Mouse (Mus musculus) liver, postnatal 0 days (tissue): ENCODE measurements at regions not wholly inside any gene's neighbourhood (a gene's known extent, or its start where the extent isn't known, plus 50 kb on each side); places are given as distances from the start of the nearest gene placed in this dataset.

ENCODE experiments used
- ATAC-seq: fragments of 200-750 bp; cut with Nextera tagmentation; 2 replicates; pipeline ENCODE4 v1.8.0; 2017; ENCODE audit warnings: mild to moderate bottlenecking, moderate library complexity
- DNase-seq: peaks from one replicate; pipeline ENCODE4 v3.0.0-alpha.2; 2016
- H3K27ac ChIP-seq: fragments of 300-500 bp; sonication (generic); 2 replicates; pipeline ENCODE4 v1.5.1; 2014; ENCODE audit warnings: antibody characterized with exemption, moderate library complexity, mild to moderate bottlenecking, low read depth
- H3K27me3 ChIP-seq: fragments of 300-500 bp; sonication (generic); 2 replicates; pipeline ENCODE4 v1.6.1; 2014; ENCODE audit warnings: low read length, control low read depth, mixed read lengths; ENCODE audit not compliant: insufficient read depth
- H3K36me3 ChIP-seq: fragments of 300-500 bp; sonication (generic); replicated peaks from 2 replicates; pipeline ENCODE4 v1.6.1; 2014; ENCODE audit warnings: mild to moderate bottlenecking, control low read depth, low read length, moderate library complexity, mixed read lengths; ENCODE audit not compliant: insufficient read depth
- H3K4me1 ChIP-seq: fragments of 300-500 bp; sonication (generic); 2 replicates; pipeline ENCODE4 v1.6.1; 2014; ENCODE audit warnings: antibody characterized with exemption, mild to moderate bottlenecking, control low read depth; ENCODE audit not compliant: insufficient read depth
- H3K4me2 ChIP-seq: fragments of 300-500 bp; sonication (generic); 2 replicates; pipeline ENCODE4 v1.6.1; 2014; ENCODE audit warnings: low read depth, mild to moderate bottlenecking, low read length, moderate library complexity, mixed read lengths
- H3K4me3 ChIP-seq: fragments of 300-500 bp; sonication (generic); 2 replicates; pipeline ENCODE4 v1.5.1; 2014; ENCODE audit warnings: low read depth, low read length
- H3K9ac ChIP-seq: fragments of 300-500 bp; sonication (generic); replicated peaks from 2 replicates; pipeline ENCODE4 v1.6.1; 2014; ENCODE audit warnings: mild to moderate bottlenecking, moderate library complexity
- H3K9me3 ChIP-seq: fragments of 300-500 bp; sonication (generic); 2 replicates; pipeline ENCODE4 v1.6.1; 2016; ENCODE audit warnings: mild to moderate bottlenecking, control low read depth, low read length, mixed read lengths
- CTCF ChIP-seq: sonication (generic); IDR thresholded peaks from 2 replicates; pipeline ENCODE4 v1.5.1; 2016; ENCODE audit warnings: antibody characterized with exemption, low read depth
- EP300 ChIP-seq: IDR thresholded peaks from 2 replicates; pipeline ENCODE4 v1.6.1; 2016; ENCODE audit warnings: antibody characterized with exemption, low read depth, mild to moderate bottlenecking
- WGBS: fragments of 180-500 bp; shearing (Covaris S2); extraction: QIAGEN DNeasy Blood & Tissue Kit; methylation state at CpG from one replicate; pipeline ENCODE4 v1.1.7; 2014; ENCODE audit not compliant: insufficient replicate concordance; 5-methylcytosine and 5-hydroxymethylcytosine counted together

GRCm38 (mm10) chr3:61456598-61456997 is 90.8 kb upstream of the B430305J03Rik start:
- DNase-seq, result no peak
- Histone ChIP-seq H3K4me1 (no peaks in the 10 kb centered on the region), H3K9me3 (no peaks in the 10 kb centered on the region), H3K4me3 (no peak overlapping the region), H3K36me3 (no peaks in the 10 kb centered on the region), H3K9ac (no peak overlapping the region), H3K27ac (no peak overlapping the region), H3K4me2 (no peak overlapping the region), H3K27me3 (no peaks in the 10 kb centered on the region)
- WGBS, result 85% methylated on average over 2 of the region's 2 CpGs
- no peak for TF ChIP-seq CTCF
- no peak for TF ChIP-seq EP300
- ATAC-seq, result no peak

DNA sequence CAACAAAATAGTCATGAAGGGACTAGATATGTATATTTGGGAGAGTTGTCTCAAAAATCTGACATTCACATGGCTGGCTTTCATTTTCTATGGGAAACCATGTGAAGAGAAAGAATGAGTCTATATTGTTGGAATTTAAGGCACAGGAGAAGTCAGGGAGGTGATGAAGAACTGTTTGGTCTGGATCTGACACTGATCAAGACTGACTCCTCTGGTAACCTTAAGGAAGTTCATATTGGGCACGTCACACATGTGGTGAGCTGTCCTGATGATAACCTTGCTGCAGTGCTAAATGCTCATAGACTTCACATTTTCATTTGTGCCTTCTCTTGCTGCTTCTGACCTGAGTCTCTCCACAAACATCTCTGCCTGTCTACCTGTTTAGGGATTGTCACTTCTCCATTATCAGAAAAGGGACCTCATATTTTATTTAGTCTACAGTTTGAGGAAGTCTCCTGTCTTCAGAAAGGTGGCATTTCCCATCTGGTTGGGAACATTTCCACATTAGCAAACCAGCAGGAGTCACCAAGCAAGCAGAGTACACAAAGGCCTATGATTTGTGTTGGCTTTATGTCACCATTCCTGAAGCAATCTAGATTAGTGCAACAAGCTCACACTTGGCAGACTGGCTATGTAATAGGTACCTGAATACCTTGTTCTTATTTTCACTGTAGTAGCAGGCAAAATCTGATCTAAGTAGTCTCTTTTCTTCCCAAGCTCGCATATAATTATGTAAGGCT is 76.4 kb upstream of the B430305J03Rik start:
- H3K27ac ChIP-seq, result no peak overlapping the region
- H3K4me2 ChIP-seq, result no peak overlapping the region
- H3K4me1 ChIP-seq, result no peaks in the 10 kb centered on the region
- H3K27me3 ChIP-seq, result no peaks in the 10 kb centered on the region
- whole genome bisulfite sequencing, result 70% methylated on average over 2 of the region's 2 CpGs
- no peaks in the 10 kb centered on the region for H3K36me3 ChIP-seq
- DNase-seq (no peak), ATAC-seq (no peak)
- H3K9ac ChIP-seq, result no peak overlapping the region
- H3K9me3 ChIP-seq, result no peaks in the 10 kb centered on the region
- no peak overlapping the region for H3K4me3 ChIP-seq
- TF ChIP-seq EP300 (no peak), CTCF (no peak)

- 40% methylated on average over 4 of the region's 4 CpGs for WGBS
- H3K9ac ChIP-seq, result no peak overlapping the region
- TF ChIP-seq CTCF (no peak), EP300 (no peak)
Observed at GRCm38 (mm10) chr3:61441445-61441844, 75.7 kb upstream of the B430305J03Rik start.

GRCm38 (mm10) chr3:61428713-61429112 is 63.0 kb upstream of the B430305J03Rik start:
- DNase-seq (no peak), ATAC-seq (peak; percentile 68)
- H3K4me1 ChIP-seq, result peaks cover 2% of the 10 kb centered on the region; the same call in 1 of the 2 replicates
- H3K27ac ChIP-seq, result no peak overlapping the region
- no peaks in the 10 kb centered on the region for H3K27me3 ChIP-seq
- 41% methylated on average over 1 of the region's 1 CpGs for WGBS
- H3K4me3 ChIP-seq, result no peak overlapping the region
- H3K9ac ChIP-seq, result no peak overlapping the region
- no peaks in the 10 kb centered on the region for H3K36me3 ChIP-seq
- no peak for TF ChIP-seq CTCF
- TF ChIP-seq EP300, result no peak
- H3K4me2 ChIP-seq, result no peak overlapping the region
- no peaks in the 10 kb centered on the region for H3K9me3 ChIP-seq

More at GRCm38 (mm10) chr3:61441445-61441844, 75.7 kb upstream of the B430305J03Rik start:
- Histone ChIP-seq H3K9me3 (no peaks in the 10 kb centered on the region), H3K27ac (no peak overlapping the region), H3K4me2 (no peak overlapping the region), H3K36me3 (no peaks in the 10 kb centered on the region), H3K4me3 (no peak overlapping the region), H3K4me1 (no peaks in the 10 kb centered on the region), H3K27me3 (no peaks in the 10 kb centered on the region)
- ATAC-seq, result no peak
- no peak for DNase-seq

- H3K4me1 ChIP-seq, result no peaks in the 10 kb centered on the region
- WGBS, result 55% methylated on average over 5 of the region's 5 CpGs
- no peak overlapping the region for H3K4me3 ChIP-seq
- H3K27ac ChIP-seq, result no peak overlapping the region
- DNase-seq (no peak), ATAC-seq (no peak)
- TF ChIP-seq EP300, result no peak
- TF ChIP-seq CTCF, result no peak
- no peaks in the 10 kb centered on the region for H3K27me3 ChIP-seq
- no peak overlapping the region for H3K4me2 ChIP-seq
- H3K9me3 ChIP-seq, result no peaks in the 10 kb centered on the region
- H3K36me3 ChIP-seq, result no peaks in the 10 kb centered on the region
- H3K9ac ChIP-seq, result no peak overlapping the region
Observed at GRCm38 (mm10) chr3:61423945-61424344, 58.2 kb upstream of the B430305J03Rik start.

DNA sequence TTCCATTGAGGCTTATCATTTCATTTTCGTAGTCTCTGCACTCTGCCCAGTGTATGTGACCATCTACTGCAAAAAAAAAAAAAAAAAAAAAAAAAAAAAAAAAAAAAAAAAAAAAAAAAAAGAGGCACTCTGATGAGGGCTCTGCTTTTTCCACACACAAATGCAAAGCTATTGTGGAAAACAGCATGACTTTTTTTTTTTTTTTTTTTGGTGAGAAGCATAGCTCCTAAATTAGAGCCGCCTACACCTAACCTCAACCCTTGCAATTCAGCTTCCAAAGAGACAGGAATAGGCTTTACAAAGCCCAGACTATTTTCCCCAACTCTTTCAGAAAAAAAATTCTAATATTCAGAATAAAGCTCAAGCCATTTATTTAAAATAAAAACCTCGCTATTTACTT is 54.0 kb upstream of the B430305J03Rik start:
- Histone ChIP-seq H3K4me1 (no peaks in the 10 kb centered on the region), H3K27ac (no peak overlapping the region), H3K4me2 (no peak overlapping the region), H3K9me3 (no peaks in the 10 kb centered on the region), H3K27me3 (no peaks in the 10 kb centered on the region), H3K36me3 (no peaks in the 10 kb centered on the region), H3K4me3 (no peak overlapping the region), H3K9ac (no peak overlapping the region)
- no peak for TF ChIP-seq EP300
- TF ChIP-seq CTCF, result no peak
- WGBS, result 77% methylated on average over 3 of the region's 3 CpGs
- no peak for ATAC-seq
- DNase-seq, result no peak

DNA sequence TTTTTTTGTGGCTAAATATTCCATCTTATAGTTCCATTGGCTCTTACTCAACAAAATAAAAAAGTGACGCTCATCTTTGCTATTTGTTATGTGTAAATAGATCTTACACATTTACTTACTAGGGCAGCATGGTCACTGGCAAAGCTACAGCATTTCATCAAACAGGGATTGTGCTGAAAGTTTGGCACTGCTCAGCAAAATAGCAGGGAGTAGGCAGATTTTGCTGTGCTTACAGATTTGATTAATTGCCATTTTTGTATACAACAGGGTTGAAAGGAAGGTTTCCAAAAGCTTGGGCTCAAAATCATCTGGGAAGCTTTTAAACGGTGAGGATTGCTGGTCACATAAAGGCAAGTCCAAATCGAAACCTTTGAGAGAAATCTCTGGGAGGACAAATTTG is 52.3 kb upstream of the B430305J03Rik start:
- Histone ChIP-seq H3K27ac (no peak overlapping the region), H3K36me3 (no peaks in the 10 kb centered on the region), H3K9me3 (no peaks in the 10 kb centered on the region), H3K27me3 (no peaks in the 10 kb centered on the region), H3K4me3 (no peak overlapping the region), H3K4me1 (no peaks in the 10 kb centered on the region), H3K9ac (no peak overlapping the region), H3K4me2 (no peak overlapping the region)
- DNase-seq (no peak), ATAC-seq (no peak)
- TF ChIP-seq EP300, result no peak
- no peak for TF ChIP-seq CTCF
- 81% methylated on average over 3 of the region's 3 CpGs for WGBS
